Mouse (Mus musculus): Measurements from ENCODE around the gene Chpf2. TPM values are rescaled to one million over a fixed set of nuclear protein-coding genes. Genes with fewer than 3 reads are reported as not detected.
"Not testable (repeated sequence)": the region's sequence is repeated elsewhere in the genome, so short reads cannot be mapped to it uniquely, and the experiment has no call there.

Chpf2 gene
- total RNA-seq (2021) (10 to 100 TPM; 37.9 to 49.7 TPM), polyA plus RNA-seq (2012; rRNA removed) (60.0 and 76.6 TPM in 2 replicates)
- long read RNA-seq, transcript Chpf2-202 (4 exons, 3,715 nt): major isoform, 41 of 48 reads
- long read RNA-seq, partial matches to known transcripts: 2 of 48 reads
- long read RNA-seq, other reads (novel, unspliced or antisense): 5 of 48 reads

GRCm38 (mm10) chr5:24586547-24587199 lies at the start of gene Chpf2:
Gene Chpf2 (plus strand): TSS chr5:24586741.
- DNase-seq: peak; percentile 90

GRCm38 (mm10) chr5:24537618-24538017 lies 48.9 kb upstream of the Chpf2 start:
- DNase-seq: no peak

GRCm38 (mm10) chr5:24539571-24540296 lies 46.8 kb upstream of the Chpf2 start:
- DNase-seq: no peak

- peak; percentile 51 for DNase-seq
These were observed 46.0 kb upstream of the Chpf2 start, which contains the start of gene Asb10 for GRCm38 (mm10) chr5:24540387-24541143. Gene Asb10 (minus strand): TSS chr5:24540978.

GRCm38 (mm10) chr5:24541144-24541569 lies 45.4 kb upstream of the Chpf2 start:
- no peak for DNase-seq

- no peak for DNase-seq
These were observed 43.9 kb upstream of the Chpf2 start for GRCm38 (mm10) chr5:24542643-24543042.

GRCm38 (mm10) chr5:24550598-24551316 lies 35.8 kb upstream of the Chpf2 start:
- no peak for DNase-seq

GRCm38 (mm10) chr5:24551317-24551688 lies 35.2 kb upstream of the Chpf2 start:
- no peak for DNase-seq

GRCm38 (mm10) chr5:24553621-24554244 lies 32.8 kb upstream of the Chpf2 start:
- DNase-seq: no peak

- DNase-seq: not testable (repeated sequence)
These were observed 31.2 kb upstream of the Chpf2 start for GRCm38 (mm10) chr5:24555335-24555734.

- DNase-seq: no peak
These were observed 29.8 kb upstream of the Chpf2 start, which contains the start of gene 4931409K22Rik for GRCm38 (mm10) chr5:24556709-24557108. Gene 4931409K22Rik (minus strand): TSS chr5:24556809.

GRCm38 (mm10) chr5:24575948-24576347 lies 10.6 kb upstream of the Chpf2 start:
- no peak for DNase-seq

GRCm38 (mm10) chr5:24576801-24577182 lies 9.7 kb upstream of the Chpf2 start:
- no peak for DNase-seq

GRCm38 (mm10) chr5:24577183-24577929 lies 9.2 kb upstream of the Chpf2 start, which contains the start of gene Abcf2:
Gene Abcf2 (minus strand): TSS chr5:24577467.
- DNase-seq: peak; percentile 100

GRCm38 (mm10) chr5:24578109-24578963 lies 8.2 kb upstream of the Chpf2 start:
- no peak for DNase-seq

- no peak for DNase-seq
These were observed 435 bp upstream of the Chpf2 start for GRCm38 (mm10) chr5:24586106-24586505.

- DNase-seq: no peak
These were observed 648 bp downstream of the Chpf2 start for GRCm38 (mm10) chr5:24587200-24587577.

- no peak for DNase-seq
These were observed 3.3 kb downstream of the Chpf2 start for GRCm38 (mm10) chr5:24589511-24590500.

Data from adrenal gland, adult 2 months (tissue).